Mouse (Mus musculus): ENCODE results near the gene Ccl12. TPM values are rescaled to one million over a fixed set of nuclear protein-coding genes. Genes with fewer than 3 reads are reported as not detected.

Ccl12 gene
- not detected for polyA plus RNA-seq (2017; shearing (Covaris generic))

GRCm38 (mm10) chr11:82101529-82101928 is at the start of gene Ccl12:
Ccl12 (plus strand) TSS chr11:82101845.

GRCm38 (mm10) chr11:82057646-82058045 is 44.0 kb upstream of the Ccl12 start, which contains the start of gene Ccl11:
Ccl11 (plus strand) TSS chr11:82057823.

GRCm38 (mm10) chr11:82114885-82115284 is 13.2 kb downstream of the Ccl12 start, which contains the start of gene Ccl8:
Ccl8 (plus strand) TSS chr11:82115185.

Other genes starting within 250 kb of the Ccl12 start
- gene 5530401A14Rik, start 241.2 kb upstream of the Ccl12 start, polyA plus RNA-seq (2017; shearing (Covaris generic)), result not detected
- not detected for gene Asic2, start 133.4 kb upstream of the Ccl12 start, polyA plus RNA-seq (2017; shearing (Covaris generic))
- gene Ccl2, start 66.3 kb upstream of the Ccl12 start, polyA plus RNA-seq (2017; shearing (Covaris generic)), result not detected
- gene Gm17268, start 63.3 kb upstream of the Ccl12 start, polyA plus RNA-seq (2017; shearing (Covaris generic)), result not detected
- not detected for gene Ccl7, start 56.1 kb upstream of the Ccl12 start, polyA plus RNA-seq (2017; shearing (Covaris generic))
- gene Ccl11, start 44.0 kb upstream of the Ccl12 start, polyA plus RNA-seq (2017; shearing (Covaris generic)), result not detected
- gene Ccl8, start 13.3 kb downstream of the Ccl12 start, polyA plus RNA-seq (2017; shearing (Covaris generic)), result not detected
- 5.6 TPM for gene Ccl1, start 203.8 kb downstream of the Ccl12 start, polyA plus RNA-seq (2017; shearing (Covaris generic))

Data from inflammation-experienced regulatory T-cells, adult 16 weeks (primary cell).